Mouse (Mus musculus): ENCODE measurements at regions not wholly inside any gene's neighbourhood (a gene's known extent, or its start where the extent isn't known, plus 50 kb on each side); places are given as distances from the start of the nearest gene placed in this dataset.

GRCm38 (mm10) chr14:73978694-73979093 is 317.7 kb downstream of the Gm21750 start:
- no peak for TF ChIP-seq CTCF (IDR thresholded peaks at IDR 0.05; ENCODE audit: borderline replicate concordance, extremely low read depth, insufficient read depth, insufficient read length)
- DNase-seq (ENCODE audit: low read depth): no peak

- DNase-seq (ENCODE audit: low read depth): no peak
- no peak for TF ChIP-seq POLR2A (IDR thresholded peaks at IDR 0.05; ENCODE audit: borderline replicate concordance, extremely low read depth, insufficient read depth, insufficient read length, poor library complexity, severe bottlenecking)
- no peak for TF ChIP-seq CTCF (IDR thresholded peaks at IDR 0.05; ENCODE audit: borderline replicate concordance, extremely low read depth, insufficient read depth, insufficient read length)
Observed at GRCm38 (mm10) chr14:73996229-73996628, 335.2 kb downstream of the Gm21750 start.

GRCm38 (mm10) chr14:73997796-73998195 is 336.8 kb downstream of the Gm21750 start:
- no peak for DNase-seq (ENCODE audit: low read depth)
- TF ChIP-seq CTCF (IDR thresholded peaks at IDR 0.05; ENCODE audit: borderline replicate concordance, extremely low read depth, insufficient read depth, insufficient read length) (no peak), POLR2A (IDR thresholded peaks at IDR 0.05; ENCODE audit: borderline replicate concordance, extremely low read depth, insufficient read depth, insufficient read length, poor library complexity, severe bottlenecking) (no peak)

GRCm38 (mm10) chr14:73999409-73999909 is 338.4 kb downstream of the Gm21750 start:
- TF ChIP-seq POLR2A (IDR thresholded peaks at IDR 0.05; ENCODE audit: borderline replicate concordance, extremely low read depth, insufficient read depth, insufficient read length, poor library complexity, severe bottlenecking) (no peak), CTCF (IDR thresholded peaks at IDR 0.05; ENCODE audit: borderline replicate concordance, extremely low read depth, insufficient read depth, insufficient read length) (no peak)
- DNase-seq (ENCODE audit: low read depth): peak; percentile 67

- no peak for DNase-seq (ENCODE audit: low read depth)
- TF ChIP-seq CTCF (IDR thresholded peaks at IDR 0.05; ENCODE audit: borderline replicate concordance, extremely low read depth, insufficient read depth, insufficient read length) (no peak), POLR2A (IDR thresholded peaks at IDR 0.05; ENCODE audit: borderline replicate concordance, extremely low read depth, insufficient read depth, insufficient read length, poor library complexity, severe bottlenecking) (no peak)
Observed at GRCm38 (mm10) chr14:74006911-74007310, 345.9 kb downstream of the Gm21750 start.

- DNase-seq (ENCODE audit: low read depth): no peak
- TF ChIP-seq POLR2A (IDR thresholded peaks at IDR 0.05; ENCODE audit: borderline replicate concordance, extremely low read depth, insufficient read depth, insufficient read length, poor library complexity, severe bottlenecking): no peak
- no peak for TF ChIP-seq CTCF (IDR thresholded peaks at IDR 0.05; ENCODE audit: borderline replicate concordance, extremely low read depth, insufficient read depth, insufficient read length)
Observed at GRCm38 (mm10) chr14:74011555-74011954, 350.5 kb downstream of the Gm21750 start.

GRCm38 (mm10) chr14:74019421-74019820 is 358.4 kb downstream of the Gm21750 start:
- DNase-seq (ENCODE audit: low read depth): no peak
- no peak for TF ChIP-seq POLR2A (IDR thresholded peaks at IDR 0.05; ENCODE audit: borderline replicate concordance, extremely low read depth, insufficient read depth, insufficient read length, poor library complexity, severe bottlenecking)

- DNase-seq (ENCODE audit: low read depth): peak; percentile 87
- no peak for TF ChIP-seq CTCF (IDR thresholded peaks at IDR 0.05; ENCODE audit: borderline replicate concordance, extremely low read depth, insufficient read depth, insufficient read length)
Observed at GRCm38 (mm10) chr14:74047009-74047694, 386.1 kb downstream of the Gm21750 start.

- peak; percentile 40 for DNase-seq (ENCODE audit: low read depth)
- no peak for TF ChIP-seq POLR2A (IDR thresholded peaks at IDR 0.05; ENCODE audit: borderline replicate concordance, extremely low read depth, insufficient read depth, insufficient read length, poor library complexity, severe bottlenecking)
- no peak for TF ChIP-seq CTCF (IDR thresholded peaks at IDR 0.05; ENCODE audit: borderline replicate concordance, extremely low read depth, insufficient read depth, insufficient read length)
Observed at GRCm38 (mm10) chr14:74047695-74048280, 386.8 kb downstream of the Gm21750 start.

- TF ChIP-seq CTCF (IDR thresholded peaks at IDR 0.05; ENCODE audit: borderline replicate concordance, extremely low read depth, insufficient read depth, insufficient read length) (no peak), POLR2A (IDR thresholded peaks at IDR 0.05; ENCODE audit: borderline replicate concordance, extremely low read depth, insufficient read depth, insufficient read length, poor library complexity, severe bottlenecking) (no peak)
- no peak for DNase-seq (ENCODE audit: low read depth)
Observed at GRCm38 (mm10) chr14:74048386-74048785, 387.4 kb downstream of the Gm21750 start.

GRCm38 (mm10) chr14:74066051-74066450 is 405.0 kb downstream of the Gm21750 start:
- DNase-seq (ENCODE audit: low read depth): no peak
- TF ChIP-seq CTCF (IDR thresholded peaks at IDR 0.05; ENCODE audit: borderline replicate concordance, extremely low read depth, insufficient read depth, insufficient read length) (no peak), POLR2A (IDR thresholded peaks at IDR 0.05; ENCODE audit: borderline replicate concordance, extremely low read depth, insufficient read depth, insufficient read length, poor library complexity, severe bottlenecking) (no peak)

GRCm38 (mm10) chr14:74093016-74093415 is 432.0 kb downstream of the Gm21750 start:
- no peak for TF ChIP-seq POLR2A (IDR thresholded peaks at IDR 0.05; ENCODE audit: borderline replicate concordance, extremely low read depth, insufficient read depth, insufficient read length, poor library complexity, severe bottlenecking)
- no peak for TF ChIP-seq CTCF (IDR thresholded peaks at IDR 0.05; ENCODE audit: borderline replicate concordance, extremely low read depth, insufficient read depth, insufficient read length)
- no peak for DNase-seq (ENCODE audit: low read depth)
